Mouse (Mus musculus): ENCODE measurements around the gene Gstp3. TPM values are rescaled to one million over a fixed set of nuclear protein-coding genes. Genes with fewer than 3 reads are reported as not detected.

Gstp3 gene
- polyA plus RNA-seq, 1 experiment, result not detected

GRCm38 (mm10) chr19:4082219-4082965, 23.0 kb upstream of the Gstp3 start:
- TF ChIP-seq POLR2A (IDR thresholded peaks at IDR 0.05; ENCODE audit: extremely low read depth, insufficient read depth, low read length), result no peak
- TF ChIP-seq CTCF (IDR thresholded peaks at IDR 0.05; ENCODE audit: extremely low read depth, insufficient read depth, low read length), result no peak
- Histone ChIP-seq H3K4me1 (ENCODE audit: control insufficient read depth, insufficient read depth, low read length) (no peaks in the 10 kb centered on the region), H3K27ac (ENCODE audit: insufficient read depth, low read length) (no peak overlapping the region), H3K4me3 (ENCODE audit: insufficient read depth, low read length) (no peak overlapping the region)

- Histone ChIP-seq H3K4me3 (ENCODE audit: insufficient read depth, low read length) (no peak within 1 kb of the TSS), H3K4me1 (ENCODE audit: control insufficient read depth, insufficient read depth, low read length) (no peaks in the 10 kb centered on the region), H3K27ac (ENCODE audit: insufficient read depth, low read length) (no peak within 1 kb of the TSS)
- no peak for TF ChIP-seq CTCF (IDR thresholded peaks at IDR 0.05; ENCODE audit: extremely low read depth, insufficient read depth, low read length)
- TF ChIP-seq POLR2A (IDR thresholded peaks at IDR 0.05; ENCODE audit: extremely low read depth, insufficient read depth, low read length), result no peak
These were observed 22.0 kb upstream of the Gstp3 start, which contains the start of gene Cabp2 for GRCm38 (mm10) chr19:4081394-4081793. Gene Cabp2 (plus strand): TSS chr19:4081578.

GRCm38 (mm10) chr19:4080511-4081009, 21.2 kb upstream of the Gstp3 start:
- H3K4me1 ChIP-seq (ENCODE audit: control insufficient read depth, insufficient read depth, low read length), result no peaks in the 10 kb centered on the region
- no peak overlapping the region for H3K4me3 ChIP-seq (ENCODE audit: insufficient read depth, low read length)
- no peak overlapping the region for H3K27ac ChIP-seq (ENCODE audit: insufficient read depth, low read length)
- TF ChIP-seq CTCF (IDR thresholded peaks at IDR 0.05; ENCODE audit: extremely low read depth, insufficient read depth, low read length), result no peak
- TF ChIP-seq POLR2A (IDR thresholded peaks at IDR 0.05; ENCODE audit: extremely low read depth, insufficient read depth, low read length), result no peak

DNA sequence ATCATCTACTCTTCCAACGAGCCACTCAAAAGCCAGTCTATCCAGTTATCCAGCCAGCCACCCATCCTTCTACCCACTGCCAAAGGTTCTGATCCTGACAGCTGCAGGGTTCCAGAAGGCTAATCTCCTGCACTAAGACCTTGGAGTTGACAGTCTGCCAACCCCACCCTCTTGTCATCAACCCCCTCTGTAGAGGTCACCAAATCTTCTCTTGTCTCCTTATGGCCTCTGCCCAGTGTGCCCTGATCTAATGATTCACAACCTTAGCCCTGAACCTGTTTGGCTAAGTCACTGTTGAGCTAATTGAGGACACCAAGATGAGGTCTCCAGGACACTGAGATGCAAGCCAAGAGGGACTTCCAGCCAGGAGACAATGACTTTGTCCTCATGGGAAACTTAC, 20.2 kb upstream of the Gstp3 start:
- no peak for TF ChIP-seq POLR2A (IDR thresholded peaks at IDR 0.05; ENCODE audit: extremely low read depth, insufficient read depth, low read length)
- TF ChIP-seq CTCF (IDR thresholded peaks at IDR 0.05; ENCODE audit: extremely low read depth, insufficient read depth, low read length), result no peak
- Histone ChIP-seq H3K4me1 (ENCODE audit: control insufficient read depth, insufficient read depth, low read length) (no peaks in the 10 kb centered on the region), H3K27ac (ENCODE audit: insufficient read depth, low read length) (no peak overlapping the region), H3K4me3 (ENCODE audit: insufficient read depth, low read length) (no peak overlapping the region)

DNA sequence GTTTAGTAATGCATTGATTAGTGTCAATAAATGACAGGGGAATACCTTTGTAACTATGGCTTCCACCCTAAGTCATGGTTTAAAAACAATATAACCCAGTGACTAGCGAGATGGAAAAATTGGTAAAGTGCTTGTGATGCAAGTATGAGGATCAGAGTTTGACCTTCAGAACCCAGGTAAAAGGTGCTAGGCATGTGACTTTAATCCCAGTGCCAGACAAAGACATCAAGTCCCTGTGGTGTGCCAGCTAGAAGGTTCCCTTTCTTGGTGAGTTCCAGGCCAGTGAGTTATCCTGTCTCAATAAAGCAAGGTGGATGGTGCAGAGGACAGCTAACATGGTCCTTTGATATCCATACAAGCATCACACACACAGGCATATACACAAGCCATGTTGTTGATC, 16.2 kb upstream of the Gstp3 start:
- H3K27ac ChIP-seq (ENCODE audit: insufficient read depth, low read length), result no peak overlapping the region
- TF ChIP-seq CTCF (IDR thresholded peaks at IDR 0.05; ENCODE audit: extremely low read depth, insufficient read depth, low read length), result no peak
- TF ChIP-seq POLR2A (IDR thresholded peaks at IDR 0.05; ENCODE audit: extremely low read depth, insufficient read depth, low read length), result no peak
- no peaks in the 10 kb centered on the region for H3K4me1 ChIP-seq (ENCODE audit: control insufficient read depth, insufficient read depth, low read length)
- H3K4me3 ChIP-seq (ENCODE audit: insufficient read depth, low read length), result no peak overlapping the region

GRCm38 (mm10) chr19:4072706-4073424, 13.5 kb upstream of the Gstp3 start:
- Histone ChIP-seq H3K27ac (ENCODE audit: insufficient read depth, low read length) (no peak overlapping the region), H3K4me1 (ENCODE audit: control insufficient read depth, insufficient read depth, low read length) (no peaks in the 10 kb centered on the region), H3K4me3 (ENCODE audit: insufficient read depth, low read length) (no peak overlapping the region)
- TF ChIP-seq POLR2A (IDR thresholded peaks at IDR 0.05; ENCODE audit: extremely low read depth, insufficient read depth, low read length), result no peak

DNA sequence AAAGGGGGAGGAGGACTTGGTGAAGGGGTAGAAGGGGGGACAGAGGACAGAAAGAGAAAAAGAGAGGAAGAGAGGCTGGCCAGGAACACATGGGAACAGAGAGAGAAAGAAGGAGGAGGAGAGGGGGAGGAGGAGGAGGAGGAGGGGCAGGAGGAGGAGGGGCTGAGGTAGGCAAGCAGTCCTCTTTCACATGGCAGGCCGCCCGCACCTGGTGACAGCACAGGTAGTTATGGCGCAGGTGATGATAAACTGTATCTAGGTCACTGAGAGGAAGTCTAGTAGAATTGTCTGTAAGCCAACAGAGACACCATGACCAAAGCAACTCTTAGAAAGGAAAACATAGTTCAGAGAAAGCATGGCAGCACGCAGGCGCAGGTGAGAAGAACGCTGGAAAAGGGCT, 12.0 kb upstream of the Gstp3 start:
- TF ChIP-seq CTCF (IDR thresholded peaks at IDR 0.05; ENCODE audit: extremely low read depth, insufficient read depth, low read length) (no peak), POLR2A (IDR thresholded peaks at IDR 0.05; ENCODE audit: extremely low read depth, insufficient read depth, low read length) (no peak)
- Histone ChIP-seq H3K4me1 (ENCODE audit: control insufficient read depth, insufficient read depth, low read length) (no peaks in the 10 kb centered on the region), H3K27ac (ENCODE audit: insufficient read depth, low read length) (no peak overlapping the region), H3K4me3 (ENCODE audit: insufficient read depth, low read length) (no peak overlapping the region)

DNA sequence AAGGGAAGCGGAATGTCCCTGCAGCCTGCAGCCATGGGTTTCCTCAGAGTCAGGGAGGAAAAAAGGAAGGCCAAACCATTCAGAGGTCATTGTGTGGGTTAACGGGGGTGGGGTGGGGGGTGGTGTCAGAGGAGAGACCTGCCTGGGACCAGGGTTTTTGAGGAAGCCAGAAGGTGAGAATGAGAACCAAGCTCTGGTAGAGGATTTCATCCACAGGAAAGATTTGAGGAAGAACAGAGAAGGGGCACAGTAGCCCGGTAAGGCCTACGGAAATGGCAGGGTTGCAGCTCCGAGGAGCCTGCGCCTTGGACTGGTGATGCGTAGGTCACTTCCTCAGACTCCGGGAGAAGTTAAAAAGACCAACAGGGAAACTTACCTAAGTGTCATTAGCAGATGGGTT, 11.4 kb upstream of the Gstp3 start:
- TF ChIP-seq POLR2A (IDR thresholded peaks at IDR 0.05; ENCODE audit: extremely low read depth, insufficient read depth, low read length) (no peak), CTCF (IDR thresholded peaks at IDR 0.05; ENCODE audit: extremely low read depth, insufficient read depth, low read length) (no peak)
- Histone ChIP-seq H3K4me3 (ENCODE audit: insufficient read depth, low read length) (no peak overlapping the region), H3K27ac (ENCODE audit: insufficient read depth, low read length) (no peak overlapping the region), H3K4me1 (ENCODE audit: control insufficient read depth, insufficient read depth, low read length) (no peaks in the 10 kb centered on the region)

GRCm38 (mm10) chr19:4070311-4070710, 10.9 kb upstream of the Gstp3 start:
- Histone ChIP-seq H3K4me3 (ENCODE audit: insufficient read depth, low read length) (no peak overlapping the region), H3K4me1 (ENCODE audit: control insufficient read depth, insufficient read depth, low read length) (no peaks in the 10 kb centered on the region), H3K27ac (ENCODE audit: insufficient read depth, low read length) (no peak overlapping the region)
- TF ChIP-seq POLR2A (IDR thresholded peaks at IDR 0.05; ENCODE audit: extremely low read depth, insufficient read depth, low read length) (no peak), CTCF (IDR thresholded peaks at IDR 0.05; ENCODE audit: extremely low read depth, insufficient read depth, low read length) (no peak)
